Mouse (Mus musculus) embryonic facial prominence, embryonic 10.5 days (tissue): ENCODE measurements around the gene Ak5. TPM values are rescaled to one million over a fixed set of nuclear protein-coding genes. Genes with fewer than 3 reads are reported as not detected.

Source experiments
- DNase-seq: peaks from one replicate; pipeline ENCODE4 v3.0.0-alpha.2; 2017; ENCODE audit warnings: low spot score
- H3K27ac ChIP-seq: fragments of 300-500 bp; sonication (generic); replicated peaks from 2 replicates; pipeline ENCODE4 v1.5.1; 2016; ENCODE audit warnings: mild to moderate bottlenecking
- H3K27me3 ChIP-seq: fragments of 300-500 bp; sonication (generic); replicated peaks from 2 replicates; pipeline ENCODE4 v1.6.1; 2016; ENCODE audit warnings: low read depth, mild to moderate bottlenecking; ENCODE audit not compliant: poor library complexity, severe bottlenecking
- H3K36me3 ChIP-seq: fragments of 300-500 bp; sonication (generic); replicated peaks from 2 replicates; pipeline ENCODE4 v1.6.1; 2016; ENCODE audit warnings: mild to moderate bottlenecking, moderate library complexity
- H3K4me1 ChIP-seq: fragments of 300-500 bp; sonication (generic); 2 replicates; pipeline ENCODE4 v1.6.1; 2016
- H3K4me3 ChIP-seq: fragments of 300-500 bp; sonication (generic); 2 replicates; pipeline ENCODE4 v1.5.1; 2016; ENCODE audit warnings: mild to moderate bottlenecking, moderate library complexity
- H3K9me3 ChIP-seq: fragments of 300-500 bp; sonication (generic); 2 replicates; pipeline ENCODE4 v1.6.1; 2016; ENCODE audit warnings: mild to moderate bottlenecking
- WGBS: fragments of 180-500 bp; shearing (Covaris S2); methylation state at CpG from one replicate; pipeline ENCODE4 v1.1.7; 2016; 5-methylcytosine and 5-hydroxymethylcytosine counted together
- polyA plus RNA-seq: library from polyadenylated mRNA; unstranded; fragments of >200 nt; fragmentation: Nextera tagmentation; extraction: Ambion mirVana; gene quantifications from 2 replicates; pipeline ENCODE4 v1.2.1, GENCODE M21; 2016

Ak5 gene
- polyA plus RNA-seq, 1 experiment from 2014 or later, result 0.93 TPM

- 0 out of 2 replicates have a peak, but pooled peaks cover 2% of the 10 kb centered on the region for H3K4me1 ChIP-seq
- H3K9me3 ChIP-seq, result no peaks in the 10 kb centered on the region
- H3K27me3 ChIP-seq, result no peaks in the 10 kb centered on the region
- DNase-seq, result no peak
- H3K27ac ChIP-seq, result no peak overlapping the region
- H3K36me3 ChIP-seq, result no peaks in the 10 kb centered on the region
- H3K4me3 ChIP-seq, result no peak overlapping the region
- WGBS, result 58% methylated on average over 4 of the region's 4 CpGs
Measured at GRCm38 (mm10) chr3:152556435-152556834, 111.7 kb downstream of the Ak5 start.

DNA sequence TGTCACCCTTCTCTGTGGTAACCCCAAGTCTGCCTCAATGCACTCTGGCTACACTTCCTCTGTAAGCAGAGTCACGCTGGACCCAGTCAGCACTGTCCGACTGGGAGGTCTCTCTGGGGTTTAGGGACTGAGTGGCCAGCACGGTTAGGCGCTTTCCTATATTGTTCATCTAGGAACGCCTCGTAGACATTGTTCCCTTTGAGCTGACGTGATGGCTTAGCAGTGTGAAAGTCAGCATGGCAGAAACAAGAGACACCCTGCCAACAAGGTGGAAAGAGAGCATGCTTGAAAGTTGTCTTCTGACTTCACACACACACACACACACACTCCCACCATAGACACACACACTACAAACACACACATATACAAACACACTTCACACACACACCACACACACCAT lies 112.9 kb downstream of the Ak5 start:
- DNase-seq, result no peak
- WGBS, result 61% methylated on average over 7 of the region's 7 CpGs
- Histone ChIP-seq H3K27me3 (no peaks in the 10 kb centered on the region), H3K9me3 (no peaks in the 10 kb centered on the region), H3K36me3 (no peaks in the 10 kb centered on the region), H3K27ac (no peak overlapping the region), H3K4me1 (0 out of 2 replicates have a peak, but pooled peaks cover 2% of the 10 kb centered on the region), H3K4me3 (no peak overlapping the region)

GRCm38 (mm10) chr3:152554366-152554765 lies 113.8 kb downstream of the Ak5 start:
- Histone ChIP-seq H3K27ac (no peak overlapping the region), H3K4me1 (0 out of 2 replicates have a peak, but pooled peaks cover 2% of the 10 kb centered on the region), H3K27me3 (no peaks in the 10 kb centered on the region), H3K9me3 (no peaks in the 10 kb centered on the region), H3K4me3 (no peak overlapping the region), H3K36me3 (no peaks in the 10 kb centered on the region)
- WGBS, result 91% methylated on average over 7 of the region's 7 CpGs
- no peak for DNase-seq

- DNase-seq, result no peak
- no peak overlapping the region for H3K4me3 ChIP-seq
- H3K36me3 ChIP-seq, result no peaks in the 10 kb centered on the region
- H3K4me1 ChIP-seq, result no peaks in the 10 kb centered on the region
- no peaks in the 10 kb centered on the region for H3K9me3 ChIP-seq
- 87% methylated on average over 8 of the region's 8 CpGs for WGBS
- H3K27me3 ChIP-seq, result no peaks in the 10 kb centered on the region
- H3K27ac ChIP-seq, result no peak overlapping the region
Measured at GRCm38 (mm10) chr3:152552641-152553040, 115.5 kb downstream of the Ak5 start.

GRCm38 (mm10) chr3:152550528-152551115 lies 117.5 kb downstream of the Ak5 start:
- Histone ChIP-seq H3K27me3 (no peaks in the 10 kb centered on the region), H3K27ac (no peak overlapping the region), H3K9me3 (no peaks in the 10 kb centered on the region), H3K36me3 (no peaks in the 10 kb centered on the region), H3K4me1 (no peaks in the 10 kb centered on the region), H3K4me3 (no peak overlapping the region)
- DNase-seq, result no peak
- WGBS, result 80% methylated on average over 7 of the region's 7 CpGs

GRCm38 (mm10) chr3:152550031-152550430 lies 118.1 kb downstream of the Ak5 start:
- Histone ChIP-seq H3K4me3 (no peak overlapping the region), H3K4me1 (no peaks in the 10 kb centered on the region), H3K27ac (no peak overlapping the region), H3K27me3 (no peaks in the 10 kb centered on the region), H3K36me3 (no peaks in the 10 kb centered on the region), H3K9me3 (no peaks in the 10 kb centered on the region)
- DNase-seq, result no peak

DNA sequence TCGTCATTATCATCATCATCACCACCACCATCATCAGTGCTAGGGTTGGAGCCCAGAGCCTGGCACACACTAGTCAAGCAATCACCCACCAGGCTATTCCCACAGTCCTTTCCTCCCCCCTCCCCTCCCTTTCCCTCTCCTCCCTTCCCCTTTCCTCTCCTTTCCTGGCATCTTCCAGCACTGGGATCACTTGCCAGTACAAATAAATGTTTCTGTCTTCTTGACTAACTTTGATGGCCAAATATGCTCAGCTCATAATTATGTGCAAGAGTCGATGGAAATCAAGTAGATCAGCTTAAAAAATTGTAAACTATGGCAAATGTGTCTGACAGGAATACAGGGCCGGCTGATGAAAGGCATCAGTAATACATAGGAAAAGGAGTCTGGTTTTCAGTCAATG lies 123.2 kb downstream of the Ak5 start:
- 82% methylated on average over 3 of the region's 3 CpGs for WGBS
- Histone ChIP-seq H3K4me1 (peaks cover 10% of the 10 kb centered on the region), H3K27ac (no peak overlapping the region), H3K4me3 (no peak overlapping the region), H3K36me3 (no peaks in the 10 kb centered on the region), H3K27me3 (no peaks in the 10 kb centered on the region), H3K9me3 (no peaks in the 10 kb centered on the region)
- DNase-seq, result no peak

DNA sequence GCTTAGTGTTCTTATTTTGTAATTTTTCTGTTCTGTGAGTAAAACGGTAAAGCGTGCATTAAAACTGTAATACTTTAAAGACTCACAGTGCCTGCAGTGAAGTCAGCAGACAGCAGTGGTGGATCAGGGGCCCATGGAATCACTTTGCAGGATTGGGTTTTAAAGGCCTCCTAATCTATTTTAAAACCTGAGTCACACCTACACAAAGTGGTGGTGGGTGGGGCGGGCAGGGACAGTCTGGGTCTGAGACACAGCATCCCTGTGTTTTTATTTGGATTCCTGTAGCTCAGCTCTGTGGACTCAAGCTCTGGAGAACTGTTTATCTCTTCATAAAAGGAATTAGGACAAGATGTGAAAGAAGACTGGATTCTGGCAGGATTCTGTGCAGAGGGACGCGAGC lies 125.9 kb downstream of the Ak5 start:
- H3K9me3 ChIP-seq, result no peaks in the 10 kb centered on the region
- peaks cover 10% of the 10 kb centered on the region for H3K4me1 ChIP-seq
- H3K4me3 ChIP-seq, result no peak overlapping the region
- no peak for DNase-seq
- 65% methylated on average over 5 of the region's 5 CpGs for WGBS
- no peaks in the 10 kb centered on the region for H3K27me3 ChIP-seq
- no peak overlapping the region for H3K27ac ChIP-seq
- H3K36me3 ChIP-seq, result no peaks in the 10 kb centered on the region

DNA sequence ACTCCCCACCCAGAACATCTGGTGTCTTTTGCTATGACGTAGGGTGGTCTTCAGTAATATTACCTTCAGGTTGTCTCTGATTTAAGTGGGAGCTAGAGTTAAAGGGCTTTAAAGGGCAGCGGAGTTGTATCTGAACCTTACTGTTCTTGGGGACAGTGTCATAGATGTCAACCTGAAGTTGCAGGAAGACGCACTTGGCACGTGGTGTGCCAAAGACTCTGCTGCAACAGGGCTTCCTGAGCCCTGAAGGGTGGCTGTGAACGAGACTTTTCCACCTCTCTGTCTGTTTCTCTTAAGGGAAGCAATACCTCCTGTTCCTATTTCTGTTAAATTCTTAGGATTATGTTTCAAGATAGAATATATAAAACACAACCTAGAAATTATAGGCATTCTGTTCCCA lies 137.8 kb downstream of the Ak5 start:
- no peak overlapping the region for H3K27ac ChIP-seq
- H3K4me1 ChIP-seq, result peaks cover 13% of the 10 kb centered on the region
- DNase-seq, result no peak
- no peaks in the 10 kb centered on the region for H3K9me3 ChIP-seq
- H3K4me3 ChIP-seq, result no peak overlapping the region
- WGBS, result 87% methylated on average over 5 of the region's 5 CpGs
- H3K27me3 ChIP-seq, result no peaks in the 10 kb centered on the region
- H3K36me3 ChIP-seq, result no peaks in the 10 kb centered on the region

DNA sequence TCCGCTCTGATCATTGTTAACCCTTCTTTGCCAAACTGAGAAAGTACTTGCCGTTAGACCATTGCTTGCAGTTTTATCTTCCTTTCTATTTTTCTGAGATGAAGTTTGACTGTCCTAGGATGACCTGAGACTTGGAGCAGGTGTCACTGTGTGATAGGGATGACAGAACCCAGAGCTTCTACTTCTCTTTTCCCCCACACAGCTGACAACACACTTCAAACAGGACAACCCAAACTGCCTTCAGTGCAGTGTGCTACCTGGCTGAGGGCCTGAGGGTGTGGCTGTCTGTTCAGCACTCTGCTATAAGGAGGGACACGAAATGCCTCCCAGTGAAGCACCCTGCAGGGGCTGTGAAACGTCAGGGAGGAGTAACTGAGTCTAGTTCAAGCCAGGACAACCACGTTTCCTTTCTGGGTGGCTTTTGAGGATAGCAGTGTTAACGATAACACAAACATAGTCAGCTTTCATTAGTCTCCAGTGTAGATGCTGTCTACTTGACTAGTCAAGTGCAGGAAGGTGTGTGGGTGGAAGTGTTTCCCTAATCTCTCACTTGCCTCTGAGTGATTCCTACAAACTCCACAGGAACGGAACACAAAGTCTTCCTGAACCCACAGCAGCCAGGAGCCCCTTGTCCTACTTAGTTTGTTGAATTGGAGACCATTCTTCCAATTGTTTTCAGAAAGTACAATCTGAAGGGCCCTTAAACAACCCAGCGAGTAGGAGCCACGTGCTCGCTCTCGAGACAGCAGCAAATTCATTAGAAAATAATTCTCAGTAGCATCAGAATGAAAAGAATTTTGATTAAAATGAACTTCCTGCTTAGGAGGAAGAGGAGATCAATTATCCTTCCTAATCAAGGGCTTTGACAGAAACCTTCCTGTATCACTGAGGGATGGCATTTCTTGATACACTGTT lies 138.8 kb downstream of the Ak5 start:
- Histone ChIP-seq H3K9me3 (no peaks in the 10 kb centered on the region), H3K27me3 (no peaks in the 10 kb centered on the region), H3K36me3 (no peaks in the 10 kb centered on the region), H3K27ac (no peak overlapping the region), H3K4me3 (no peak overlapping the region), H3K4me1 (peaks cover 11% of the 10 kb centered on the region)
- WGBS, result 73% methylated on average over 11 of the region's 11 CpGs
- DNase-seq, result no peak

GRCm38 (mm10) chr3:152526721-152527120 lies 141.4 kb downstream of the Ak5 start:
- Histone ChIP-seq H3K27me3 (no peaks in the 10 kb centered on the region), H3K4me3 (no peak overlapping the region), H3K4me1 (peaks cover 14% of the 10 kb centered on the region), H3K27ac (no peak overlapping the region), H3K9me3 (no peaks in the 10 kb centered on the region), H3K36me3 (no peaks in the 10 kb centered on the region)
- peak; percentile 10 for DNase-seq
- 73% methylated on average over 8 of the region's 8 CpGs for WGBS

DNA sequence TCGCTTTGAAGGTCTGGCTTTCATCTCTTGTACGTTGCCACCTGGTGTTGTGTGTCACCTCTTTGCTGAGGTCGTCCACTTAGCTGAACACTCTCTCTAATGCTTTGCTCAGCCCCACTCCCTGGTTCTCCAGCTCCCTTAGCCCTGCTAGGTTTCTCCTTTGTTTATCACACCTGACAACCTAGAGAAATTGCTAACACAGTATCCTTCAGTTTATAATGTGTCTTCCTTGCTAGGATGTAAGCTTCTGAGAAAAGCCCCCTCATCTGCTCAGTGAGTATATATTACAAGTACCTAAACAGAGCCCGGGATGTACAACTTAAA lies 144.9 kb downstream of the Ak5 start:
- no peak for DNase-seq
- H3K9me3 ChIP-seq, result no peaks in the 10 kb centered on the region
- no peak overlapping the region for H3K27ac ChIP-seq
- H3K27me3 ChIP-seq, result no peaks in the 10 kb centered on the region
- WGBS, result 82% methylated on average over 4 of the region's 4 CpGs
- no peak overlapping the region for H3K4me3 ChIP-seq
- H3K36me3 ChIP-seq, result no peaks in the 10 kb centered on the region
- peaks cover 14% of the 10 kb centered on the region for H3K4me1 ChIP-seq

DNA sequence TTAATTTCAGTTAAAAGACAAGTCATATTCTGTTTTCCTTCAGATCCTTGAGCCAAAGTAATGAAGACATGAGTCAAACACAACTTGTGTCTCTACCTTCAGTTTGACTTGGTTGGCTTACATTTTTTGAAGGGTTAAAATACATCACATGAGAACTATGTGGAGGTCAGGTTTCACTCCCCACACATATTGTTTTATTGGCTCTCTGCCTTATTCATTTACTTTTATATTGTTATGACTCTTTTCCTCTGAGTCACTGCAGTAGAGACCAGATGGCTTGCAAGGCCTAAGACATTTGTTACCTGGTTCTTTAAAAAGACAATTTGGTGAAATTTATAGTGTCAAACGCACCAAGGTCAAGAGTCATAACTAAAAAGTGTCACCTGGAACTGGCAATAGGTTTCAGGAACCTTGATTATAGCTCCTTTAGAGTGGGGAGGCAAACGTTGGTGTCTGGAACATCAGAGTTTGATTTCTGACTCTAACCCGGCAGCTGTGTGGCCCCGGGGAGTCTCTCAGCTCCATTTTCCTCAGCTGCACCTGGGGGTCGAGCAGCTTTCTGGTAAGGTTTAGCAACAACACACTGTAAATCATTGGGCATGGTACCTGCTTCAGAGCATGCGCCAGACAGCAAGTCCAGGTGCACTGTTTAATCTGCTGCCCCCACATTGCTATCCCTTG lies 145.4 kb downstream of the Ak5 start:
- H3K36me3 ChIP-seq, result no peaks in the 10 kb centered on the region
- H3K4me3 ChIP-seq, result no peak overlapping the region
- no peaks in the 10 kb centered on the region for H3K27me3 ChIP-seq
- no peak overlapping the region for H3K27ac ChIP-seq
- no peak for DNase-seq
- 86% methylated on average over 6 of the region's 6 CpGs for WGBS
- H3K4me1 ChIP-seq, result peaks cover 14% of the 10 kb centered on the region
- H3K9me3 ChIP-seq, result no peaks in the 10 kb centered on the region
